Mouse (Mus musculus): ENCODE measurements around the gene Slc4a1ap. TPM values are rescaled to one million over a fixed set of nuclear protein-coding genes. Genes with fewer than 3 reads are reported as not detected.

The Slc4a1ap gene
- polyA plus RNA-seq, 1 experiment from 2014 or later = 38.6 TPM

GRCm38 (mm10) chr5:31596481-31597429, 70.0 kb downstream of the Slc4a1ap start, which contains the start of gene Mrpl33:
TSS of gene Mrpl33 (plus strand) at chr5:31596935.
- H3K9ac ChIP-seq = peak within 1 kb of the TSS; percentile 66
- no peaks in the 10 kb centered on the region for H3K9me3 ChIP-seq
- H3K36me3 ChIP-seq = no peaks in the 10 kb centered on the region
- no peak for ATAC-seq (ENCODE audit: low FRiP score, low read depth)
- WGBS = 6% methylated on average over 26 of the region's 26 CpGs
- H3K27ac ChIP-seq = no peak within 1 kb of the TSS
- H3K4me3 ChIP-seq = peak within 1 kb of the TSS; percentile 41
- 0 out of 2 replicates have a peak, but pooled peaks cover 2% of the 10 kb centered on the region for H3K27me3 ChIP-seq
- H3K4me1 ChIP-seq = peaks cover 18% of the 10 kb centered on the region
- peak within 1 kb of the TSS; percentile 68 for H3K4me2 ChIP-seq (replicated peaks)

- no peaks in the 10 kb centered on the region for H3K9me3 ChIP-seq
- 64% methylated on average over 6 of the region's 6 CpGs for WGBS
- H3K4me3 ChIP-seq = 0 out of 2 replicates have a peak overlapping the region, but pooled peaks have one; percentile 41
- 0 out of 2 replicates have a peak, but pooled peaks cover 2% of the 10 kb centered on the region for H3K27me3 ChIP-seq
- ATAC-seq (ENCODE audit: low FRiP score, low read depth) = no peak
- no peak overlapping the region for H3K27ac ChIP-seq
- no peak overlapping the region for H3K9ac ChIP-seq
- H3K4me1 ChIP-seq = peaks cover 18% of the 10 kb centered on the region
- H3K36me3 ChIP-seq = no peaks in the 10 kb centered on the region
- H3K4me2 ChIP-seq (replicated peaks) = peak overlapping the region; percentile 68; the same call in 1 of the 2 replicates
Measured at GRCm38 (mm10) chr5:31597430-31597944, 70.7 kb downstream of the Slc4a1ap start.

- 80% methylated on average over 7 of the region's 7 CpGs for WGBS
- H3K9me3 ChIP-seq = no peaks in the 10 kb centered on the region
- H3K4me1 ChIP-seq = peaks cover 18% of the 10 kb centered on the region
- ATAC-seq (ENCODE audit: low FRiP score, low read depth) = no peak
- H3K36me3 ChIP-seq = no peaks in the 10 kb centered on the region
- 0 out of 2 replicates have a peak, but pooled peaks cover 2% of the 10 kb centered on the region for H3K27me3 ChIP-seq
- H3K4me3 ChIP-seq = no peak overlapping the region
- no peak overlapping the region for H3K4me2 ChIP-seq (replicated peaks)
- H3K27ac ChIP-seq = no peak overlapping the region
- H3K9ac ChIP-seq = no peak overlapping the region
Measured at GRCm38 (mm10) chr5:31598121-31598520, 71.3 kb downstream of the Slc4a1ap start.

GRCm38 (mm10) chr5:31598579-31598978, 71.8 kb downstream of the Slc4a1ap start:
- no peak for ATAC-seq (ENCODE audit: low FRiP score, low read depth)
- Histone ChIP-seq H3K4me1 (peaks cover 18% of the 10 kb centered on the region), H3K36me3 (no peaks in the 10 kb centered on the region), H3K4me2 (replicated peaks) (no peak overlapping the region), H3K27ac (no peak overlapping the region), H3K9me3 (no peaks in the 10 kb centered on the region), H3K4me3 (no peak overlapping the region), H3K9ac (no peak overlapping the region), H3K27me3 (0 out of 2 replicates have a peak, but pooled peaks cover 2% of the 10 kb centered on the region)
- 70% methylated on average over 4 of the region's 4 CpGs for WGBS

- no peaks in the 10 kb centered on the region for H3K36me3 ChIP-seq
- no peaks in the 10 kb centered on the region for H3K9me3 ChIP-seq
- no peak overlapping the region for H3K27ac ChIP-seq
- 0 out of 2 replicates have a peak, but pooled peaks cover 2% of the 10 kb centered on the region for H3K27me3 ChIP-seq
- WGBS = 90% methylated on average over 2 of the region's 2 CpGs
- no peak overlapping the region for H3K4me3 ChIP-seq
- no peak for ATAC-seq (ENCODE audit: low FRiP score, low read depth)
- peaks cover 18% of the 10 kb centered on the region for H3K4me1 ChIP-seq
- no peak overlapping the region for H3K4me2 ChIP-seq (replicated peaks)
- H3K9ac ChIP-seq = no peak overlapping the region
Measured at GRCm38 (mm10) chr5:31599161-31599560, 72.4 kb downstream of the Slc4a1ap start.

- peaks cover 17% of the 10 kb centered on the region for H3K4me1 ChIP-seq
- no peaks in the 10 kb centered on the region for H3K9me3 ChIP-seq
- no peak overlapping the region for H3K4me2 ChIP-seq (replicated peaks)
- WGBS = 85% methylated on average over 7 of the region's 7 CpGs
- no peak overlapping the region for H3K9ac ChIP-seq
- no peak for ATAC-seq (ENCODE audit: low FRiP score, low read depth)
- H3K36me3 ChIP-seq = no peaks in the 10 kb centered on the region
- 0 out of 2 replicates have a peak, but pooled peaks cover 2% of the 10 kb centered on the region for H3K27me3 ChIP-seq
- no peak overlapping the region for H3K27ac ChIP-seq
- no peak overlapping the region for H3K4me3 ChIP-seq
Measured at GRCm38 (mm10) chr5:31601162-31601722, 74.4 kb downstream of the Slc4a1ap start.

- ATAC-seq (ENCODE audit: low FRiP score, low read depth) = no peak
- H3K9ac ChIP-seq = no peak overlapping the region
Measured at GRCm38 (mm10) chr5:31602377-31602776, 75.6 kb downstream of the Slc4a1ap start.

GRCm38 (mm10) chr5:31603766-31604165, 77.0 kb downstream of the Slc4a1ap start:
- Histone ChIP-seq H3K36me3 (no peaks in the 10 kb centered on the region), H3K4me2 (replicated peaks) (no peak overlapping the region), H3K9ac (no peak overlapping the region), H3K9me3 (no peaks in the 10 kb centered on the region), H3K27ac (no peak overlapping the region), H3K4me1 (peaks cover 5% of the 10 kb centered on the region; the same call in 1 of the 2 replicates), H3K27me3 (no peaks in the 10 kb centered on the region), H3K4me3 (no peak overlapping the region)
- no peak for ATAC-seq (ENCODE audit: low FRiP score, low read depth)
- 62% methylated on average over 6 of the region's 6 CpGs for WGBS

More at GRCm38 (mm10) chr5:31602377-31602776, 75.6 kb downstream of the Slc4a1ap start:
- H3K4me3 ChIP-seq = no peak overlapping the region
- 93% methylated on average over 1 of the region's 1 CpGs for WGBS
- peaks cover 7% of the 10 kb centered on the region; the same call in 1 of the 2 replicates for H3K4me1 ChIP-seq
- H3K36me3 ChIP-seq = no peaks in the 10 kb centered on the region
- no peaks in the 10 kb centered on the region for H3K27me3 ChIP-seq
- no peak overlapping the region for H3K4me2 ChIP-seq (replicated peaks)
- no peaks in the 10 kb centered on the region for H3K9me3 ChIP-seq
- no peak overlapping the region for H3K27ac ChIP-seq

- Histone ChIP-seq H3K36me3 (no peaks in the 10 kb centered on the region), H3K27me3 (no peaks in the 10 kb centered on the region), H3K4me1 (peaks cover 5% of the 10 kb centered on the region; the same call in 1 of the 2 replicates), H3K27ac (no peak overlapping the region), H3K9me3 (no peaks in the 10 kb centered on the region), H3K4me3 (no peak overlapping the region), H3K9ac (no peak overlapping the region), H3K4me2 (replicated peaks) (no peak overlapping the region)
- ATAC-seq (ENCODE audit: low FRiP score, low read depth) = no peak
- 42% methylated on average over 3 of the region's 3 CpGs for WGBS
Measured at GRCm38 (mm10) chr5:31606151-31606550, 79.4 kb downstream of the Slc4a1ap start.
